Mouse (Mus musculus): Measurements from ENCODE around the gene Gm10772. TPM values are rescaled to one million over a fixed set of nuclear protein-coding genes. Genes with fewer than 3 reads are reported as not detected.

Gm10772 gene
- total and polyA plus RNA-seq, 3 experiments: not detected

Other genes with a start within 250 kb of the Gm10772 start
- gene Gm10324, start 108.0 kb downstream of the Gm10772 start, total RNA-seq (2012; rRNA removed): not detected in 2 replicates
- gene Gm10324, start 108.0 kb downstream of the Gm10772 start, polyA plus RNA-seq (2012; ENCODE audit: insufficient read depth in 1 of 2, insufficient read length in 2 of 2, low read depth in 1 of 2, low replicate concordance in 2 of 2, missing spikeins in 1 of 2): not detected
- gene 2410141K09Rik, start 213.5 kb upstream of the Gm10772 start, total RNA-seq (2012; rRNA removed): not detected in 2 replicates
- gene 2410141K09Rik, start 213.5 kb upstream of the Gm10772 start, polyA plus RNA-seq (2012; ENCODE audit: insufficient read depth in 1 of 2, insufficient read length in 2 of 2, low read depth in 1 of 2, low replicate concordance in 2 of 2, missing spikeins in 1 of 2): not detected